Mouse (Mus musculus) heart, adult 8-10 months (tissue): ENCODE results near the gene Tbc1d15. TPM values are rescaled to one million over a fixed set of nuclear protein-coding genes. Genes with fewer than 3 reads are reported as not detected.

Source experiments
- DNase-seq: peaks from one replicate; pipeline ENCODE4 v3.0.0; 2022; ENCODE audit warnings: low spot score
- total RNA-seq, 4 experiments: library from RNA; stranded (reverse); gene quantifications; 2 replicates each; pipeline ENCODE4 v1.2.4; 2022

Gene Tbc1d15
- 10 to 100 TPM; 40.3 to 59.3 (median 47.3) TPM for total RNA-seq

DNA sequence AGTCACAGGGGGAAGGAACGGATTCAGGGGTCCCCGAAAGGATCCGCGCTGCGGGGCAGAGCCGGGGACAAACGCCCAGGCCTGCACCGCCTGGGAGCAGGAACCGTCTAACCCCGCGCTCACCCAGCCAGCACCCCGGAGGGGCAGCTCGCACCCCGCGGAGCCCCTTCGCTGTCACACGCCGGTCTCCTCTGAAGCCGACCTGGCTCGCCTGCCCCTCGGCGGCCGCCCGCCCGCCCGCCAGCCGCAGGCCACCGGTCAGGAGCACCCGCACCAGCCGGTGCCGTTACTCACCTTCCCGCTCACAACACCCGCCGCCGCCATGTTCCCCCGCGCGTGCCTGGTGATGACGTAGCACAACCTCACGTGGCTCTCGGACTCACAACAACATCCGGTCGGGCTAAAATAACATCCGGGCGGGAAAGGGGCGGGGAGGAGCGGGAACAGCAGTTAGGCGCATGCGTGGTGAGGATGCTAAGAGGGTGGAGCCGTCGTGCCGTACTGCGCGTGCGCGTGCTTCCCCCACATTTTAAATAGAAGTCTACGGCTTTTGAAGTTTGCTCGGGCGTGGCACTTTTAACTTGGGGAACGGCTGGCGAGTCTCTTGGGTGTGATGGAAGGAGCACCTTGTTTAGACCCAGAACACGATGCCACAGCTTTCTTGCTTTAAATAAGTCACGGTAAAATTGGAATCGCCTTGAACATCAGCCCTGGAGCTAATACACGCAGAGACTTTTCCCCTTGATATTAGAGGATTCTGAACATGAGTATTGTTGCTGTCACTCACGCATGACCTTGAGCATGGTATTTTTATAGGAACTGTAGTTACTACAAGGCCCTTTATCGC, at the start of gene Tbc1d15:
Tbc1d15 (minus strand) TSS at position 380 of the 847 bp plus-strand sequence.
- peak; percentile 97 for DNase-seq

DNA sequence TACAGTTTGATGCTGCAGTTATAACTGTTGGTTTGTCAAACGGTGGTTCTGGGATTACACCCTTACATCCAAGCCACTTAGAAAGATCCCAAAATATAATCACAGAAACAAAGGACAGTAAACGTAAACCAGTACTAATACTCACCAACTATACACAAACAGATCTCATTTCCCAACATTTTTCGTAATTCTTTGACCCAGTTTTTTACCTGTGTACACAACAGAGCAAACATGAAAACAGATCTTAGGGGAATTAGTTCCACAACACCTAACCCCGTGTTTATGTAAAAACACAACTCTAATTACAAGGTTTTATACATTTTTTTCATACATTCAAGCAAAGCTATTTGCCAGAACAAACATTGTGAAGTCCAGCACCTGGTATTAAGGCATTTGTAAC, 47.4 kb upstream of the Tbc1d15 start:
- no peak for DNase-seq

DNA sequence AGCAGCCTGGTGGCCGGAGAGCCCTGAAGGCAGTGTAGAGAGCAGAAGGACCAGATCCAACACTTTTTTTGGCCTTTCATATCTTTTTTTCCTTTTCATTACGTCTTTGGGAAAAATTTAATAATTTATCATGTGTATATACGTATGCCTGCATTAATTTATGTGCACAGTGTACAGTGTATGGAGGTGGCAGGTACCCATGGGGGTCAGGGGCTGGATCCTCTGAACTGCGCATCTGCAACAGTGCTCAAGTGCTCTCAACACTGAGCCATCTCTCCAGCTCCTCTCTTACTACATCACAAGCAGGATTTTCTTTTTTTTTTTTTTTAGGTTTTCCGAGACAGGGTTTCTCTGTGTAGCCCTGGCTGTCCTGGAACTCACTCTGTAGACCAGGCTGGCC, 46.3 kb upstream of the Tbc1d15 start:
- no peak for DNase-seq

DNA sequence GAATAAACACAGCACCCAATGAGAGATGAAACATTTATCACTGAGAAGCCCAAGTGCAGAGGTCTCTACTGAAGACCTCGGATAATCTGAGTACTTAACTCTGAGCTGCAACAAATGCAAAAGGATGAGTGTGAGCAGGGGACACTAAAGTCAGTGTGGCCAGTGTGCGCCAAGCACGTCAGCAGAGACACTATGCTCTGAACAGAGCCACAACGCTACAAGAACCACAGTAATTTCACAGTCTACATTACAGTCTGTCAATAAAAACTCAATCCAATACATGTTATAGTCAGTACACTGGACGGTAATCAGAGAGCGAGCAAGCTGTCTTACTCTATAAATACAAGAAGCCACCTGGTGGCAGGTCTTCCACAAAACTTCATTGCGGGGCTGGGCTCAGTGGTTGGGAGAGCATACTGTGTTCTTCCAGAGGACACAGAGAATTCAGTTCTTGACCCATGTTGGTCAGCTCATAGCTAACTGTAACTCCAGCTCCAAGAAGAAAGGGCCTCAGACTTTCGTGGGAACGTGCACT, 45.2 kb upstream of the Tbc1d15 start:
- DNase-seq: no peak

DNA sequence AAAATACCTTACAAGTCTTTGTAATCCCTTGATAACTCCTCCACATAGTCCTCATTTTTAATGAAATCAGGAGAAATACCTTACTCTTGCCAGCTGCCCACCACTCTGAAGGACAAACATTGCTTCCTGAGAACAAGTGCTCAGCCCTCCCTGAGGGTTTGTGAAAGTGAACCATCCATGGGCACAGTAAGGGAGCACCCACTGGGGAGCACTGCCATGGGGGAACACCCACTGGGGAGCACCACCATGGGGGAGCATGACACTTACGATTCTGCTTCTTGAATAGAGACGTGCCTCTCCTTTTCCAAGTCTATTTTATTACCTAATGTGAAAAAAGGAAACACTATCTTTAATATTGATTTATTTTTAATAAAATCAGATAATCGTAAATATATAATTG, 43.9 kb upstream of the Tbc1d15 start:
- DNase-seq: no peak

DNA sequence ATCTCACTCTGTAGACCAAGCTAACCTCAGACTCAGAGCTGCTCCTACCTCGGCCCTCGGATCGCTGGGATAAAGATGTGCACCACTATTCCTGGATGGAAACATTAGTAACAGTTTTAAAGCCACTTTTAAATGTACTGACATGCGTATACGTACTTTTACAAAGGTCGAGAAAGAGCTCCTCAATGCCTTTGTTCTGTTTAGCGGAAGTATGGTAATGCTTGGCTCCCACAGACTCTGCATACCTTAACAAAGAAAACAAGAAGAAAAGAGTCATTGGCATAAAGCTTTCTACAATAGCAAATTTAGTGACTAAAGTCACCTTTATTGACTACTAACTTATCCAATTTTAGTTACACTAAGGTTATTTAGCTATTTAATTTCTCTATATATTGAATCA, 43.4 kb upstream of the Tbc1d15 start:
- DNase-seq: no peak

DNA sequence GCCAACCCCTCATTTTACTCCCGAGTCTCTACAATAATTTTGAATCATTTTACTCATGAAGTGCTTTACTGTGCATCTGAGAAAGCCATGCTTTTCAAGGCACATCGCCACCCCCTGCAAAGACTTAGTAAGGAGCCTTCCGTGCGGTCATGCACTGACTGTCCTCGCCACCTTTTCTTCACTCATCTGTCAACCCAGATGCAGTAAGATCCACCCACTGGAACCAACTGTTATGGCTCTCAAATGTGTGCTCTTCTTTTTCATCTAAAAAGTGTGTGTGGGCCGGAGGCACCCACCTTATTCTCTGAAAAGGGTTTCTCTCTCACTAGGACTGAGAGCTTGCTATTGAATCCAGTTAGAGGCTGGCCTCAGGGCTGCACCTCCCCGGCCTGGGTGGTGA, 42.7 kb upstream of the Tbc1d15 start:
- DNase-seq: no peak

DNA sequence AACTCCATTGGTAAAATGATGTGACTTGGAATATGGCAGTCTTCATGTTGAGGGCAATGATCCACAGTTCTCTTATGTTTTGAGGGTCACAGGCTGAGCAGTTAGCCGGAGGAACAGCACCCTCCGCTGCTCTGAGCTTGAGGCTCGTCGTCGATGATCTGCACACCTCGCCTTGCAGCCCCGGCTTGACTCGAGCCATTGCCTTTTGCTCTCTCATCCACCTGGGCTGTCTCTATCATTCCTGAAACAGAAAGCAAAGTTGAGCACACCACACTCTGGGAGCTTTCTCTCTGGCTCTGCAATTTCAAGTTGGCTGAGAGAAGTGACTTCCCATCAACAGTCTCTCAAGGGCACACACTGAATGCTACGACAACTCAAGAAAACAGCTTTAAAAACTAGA, 39.4 kb upstream of the Tbc1d15 start:
- no peak for DNase-seq

DNA sequence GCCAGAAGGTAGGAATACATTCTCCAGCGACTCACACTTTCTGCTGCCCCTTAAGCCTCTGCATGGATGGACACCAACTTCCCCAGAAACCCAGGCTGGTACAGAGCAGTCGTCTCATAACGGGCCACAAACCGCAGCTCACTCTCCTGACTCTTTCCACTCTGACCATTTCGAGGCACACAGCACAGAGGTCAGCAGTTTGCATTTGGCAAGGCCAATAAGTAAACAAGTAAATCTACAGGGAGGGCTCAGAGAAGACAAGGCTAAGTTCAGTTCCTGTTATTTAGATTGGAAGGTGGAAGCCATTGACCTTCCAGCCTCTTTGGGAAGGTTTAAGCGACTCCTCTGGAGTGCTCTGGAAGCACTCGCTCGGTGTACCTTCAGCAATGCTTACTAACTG, 37.6 kb upstream of the Tbc1d15 start:
- DNase-seq: no peak

DNA sequence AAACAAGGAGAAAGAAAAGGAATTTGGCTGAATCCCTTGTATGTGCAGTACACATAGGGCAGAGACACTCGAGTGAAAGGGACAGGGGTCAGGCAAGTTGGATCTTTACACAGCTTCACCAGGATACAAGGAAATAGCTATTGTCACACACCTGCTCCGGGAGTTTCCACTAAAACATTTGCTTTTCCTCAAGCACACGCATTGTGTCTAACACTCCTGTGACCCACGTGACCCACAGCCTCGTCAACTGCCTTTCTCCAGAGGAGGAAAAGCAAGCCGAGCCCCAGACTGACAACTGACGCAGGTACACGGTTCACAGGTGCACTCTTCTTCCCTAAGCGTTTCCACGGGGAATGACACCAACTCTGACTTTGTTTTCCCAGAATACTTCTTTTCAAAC, 32.9 kb upstream of the Tbc1d15 start:
- DNase-seq: no peak

DNA sequence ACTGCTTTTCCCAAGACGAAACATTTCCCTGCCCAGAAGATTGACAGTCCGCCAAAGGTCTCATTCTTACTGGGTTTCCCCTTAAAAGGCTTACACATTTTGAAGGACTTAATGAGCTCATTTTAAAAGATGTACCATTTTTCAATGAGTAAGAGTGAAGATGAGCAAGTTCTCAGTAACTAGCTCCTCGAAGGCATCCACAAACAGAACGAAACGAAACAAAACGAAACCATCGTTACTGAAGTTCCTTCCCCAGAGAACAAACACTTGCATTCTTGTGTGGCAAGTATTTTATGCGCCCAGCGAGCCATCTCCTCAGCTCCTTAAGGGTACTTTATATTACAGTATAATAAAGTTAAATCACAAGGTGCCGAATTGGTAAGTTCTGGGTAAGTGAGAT, 30.1 kb upstream of the Tbc1d15 start:
- no peak for DNase-seq

DNA sequence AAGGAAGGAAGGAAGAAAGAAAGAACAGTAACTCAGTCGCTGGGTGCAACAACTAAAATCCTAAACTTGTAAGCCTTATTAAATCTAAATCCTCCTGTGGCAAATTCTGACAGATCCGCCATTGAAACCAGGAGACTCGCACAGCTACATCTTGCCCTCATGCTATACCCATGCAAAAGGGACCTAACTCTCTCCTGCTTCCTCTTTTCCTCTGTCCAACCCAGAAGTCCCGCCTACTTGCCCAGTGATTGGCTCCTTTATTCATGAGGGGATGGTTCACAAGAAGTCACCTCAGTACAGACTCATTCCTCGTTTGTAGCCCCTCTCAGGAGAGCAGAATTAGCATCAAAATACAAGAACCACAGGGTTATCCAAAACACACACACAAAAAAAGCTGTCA, 20.4 kb upstream of the Tbc1d15 start:
- no peak for DNase-seq

DNA sequence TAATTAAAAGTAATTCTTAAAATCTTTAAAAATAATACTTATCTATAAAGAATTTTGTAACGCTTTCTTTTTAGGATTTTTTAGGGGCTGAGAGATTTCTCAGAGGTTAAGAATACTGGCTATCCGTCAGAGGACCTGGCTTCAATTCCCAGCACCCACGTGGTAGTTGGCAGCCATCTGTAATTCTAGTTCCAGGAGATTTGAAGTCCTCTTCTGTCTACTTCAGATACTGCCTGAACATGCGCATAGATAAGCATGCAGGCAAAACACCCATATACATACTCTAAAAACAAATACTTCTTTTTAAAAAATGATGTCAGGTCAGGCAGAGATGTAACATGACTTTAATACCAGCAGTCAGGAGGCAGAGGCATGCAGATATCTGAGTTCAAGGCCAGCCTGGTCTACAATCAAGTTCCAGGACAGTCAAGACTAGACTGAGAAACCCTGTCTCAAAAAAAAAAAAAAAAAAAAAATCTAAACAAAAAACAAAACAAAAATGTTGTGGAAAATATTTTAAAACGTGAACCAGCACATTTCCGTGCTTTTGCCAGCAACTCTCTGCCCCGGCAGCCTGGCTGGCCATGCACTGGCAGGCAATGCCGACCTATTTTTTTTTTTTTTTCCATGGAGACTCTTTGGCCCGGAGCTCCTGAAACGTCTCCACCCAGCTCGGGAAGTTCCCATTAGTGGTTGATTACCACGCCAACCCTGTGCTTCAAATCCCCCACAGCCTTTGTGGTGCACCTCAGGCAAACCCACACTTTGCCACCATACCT, 19.5 kb upstream of the Tbc1d15 start:
- no peak for DNase-seq

DNA sequence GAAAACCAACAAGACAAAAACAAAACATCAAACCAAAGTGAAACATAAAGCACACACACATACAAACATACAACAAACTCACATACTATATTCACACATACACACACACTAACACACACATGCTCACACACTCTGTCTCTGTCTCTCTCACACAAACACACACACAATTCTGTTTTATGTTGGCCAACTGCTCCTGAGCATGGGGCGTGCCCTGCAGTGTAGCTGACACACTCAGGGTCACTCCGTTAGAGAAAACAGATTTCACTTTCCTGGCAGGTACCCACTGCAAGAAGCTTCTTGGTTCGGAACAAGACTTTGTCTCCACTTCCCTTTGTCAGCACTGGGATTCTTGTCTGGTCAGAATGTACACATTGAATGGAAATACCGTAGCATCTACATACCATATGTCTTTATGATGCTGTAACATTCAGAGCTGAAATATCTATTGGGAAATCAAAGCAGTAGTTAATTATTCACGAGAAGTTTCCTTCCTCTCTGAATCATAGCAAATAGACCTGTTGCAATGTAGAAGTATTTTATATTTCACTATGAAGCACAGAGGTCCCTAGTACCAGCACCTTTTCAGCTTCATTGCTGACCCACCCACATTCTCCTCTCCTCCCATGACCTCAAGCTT, 11.8 kb upstream of the Tbc1d15 start:
- DNase-seq: no peak

DNA sequence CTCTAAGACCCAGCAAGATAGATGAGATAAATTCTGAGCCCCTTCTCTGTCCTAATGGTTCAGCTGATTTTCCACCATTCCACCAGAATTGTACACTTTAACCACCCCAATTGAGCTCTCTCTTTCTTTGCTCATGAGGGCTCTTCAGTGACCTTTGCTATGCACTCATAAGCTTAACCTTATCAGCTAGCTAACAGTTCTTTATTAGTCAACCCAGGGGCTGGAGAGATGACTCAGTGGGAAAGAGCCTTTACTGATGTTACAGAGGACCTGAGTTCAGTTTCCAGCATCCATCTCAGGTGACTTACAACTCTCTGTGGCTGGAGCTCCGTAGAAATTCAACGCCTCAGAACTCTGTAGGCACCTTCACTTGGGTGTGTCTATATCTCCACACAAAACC, 11.0 kb upstream of the Tbc1d15 start:
- DNase-seq: no peak

DNA sequence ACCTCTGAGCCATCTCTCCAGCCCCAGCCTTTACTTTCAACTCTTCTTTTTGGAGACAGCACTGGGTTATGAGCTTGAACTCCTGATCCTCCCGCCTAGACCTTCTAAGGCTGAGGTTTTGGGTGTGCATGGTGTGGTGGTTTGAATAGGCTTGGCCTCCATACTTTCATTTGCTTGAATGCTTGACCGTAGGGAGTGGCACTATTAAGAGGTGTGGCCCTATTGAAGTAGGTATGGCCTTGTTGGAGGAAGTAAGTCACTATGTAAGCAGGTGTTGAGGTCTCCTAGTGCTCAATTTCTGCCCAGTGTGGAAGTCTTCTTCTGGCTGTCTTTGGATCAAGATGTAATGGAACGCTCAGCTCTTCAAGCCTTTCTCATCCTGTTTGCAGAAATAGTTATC, 10.2 kb upstream of the Tbc1d15 start:
- no peak for DNase-seq

DNA sequence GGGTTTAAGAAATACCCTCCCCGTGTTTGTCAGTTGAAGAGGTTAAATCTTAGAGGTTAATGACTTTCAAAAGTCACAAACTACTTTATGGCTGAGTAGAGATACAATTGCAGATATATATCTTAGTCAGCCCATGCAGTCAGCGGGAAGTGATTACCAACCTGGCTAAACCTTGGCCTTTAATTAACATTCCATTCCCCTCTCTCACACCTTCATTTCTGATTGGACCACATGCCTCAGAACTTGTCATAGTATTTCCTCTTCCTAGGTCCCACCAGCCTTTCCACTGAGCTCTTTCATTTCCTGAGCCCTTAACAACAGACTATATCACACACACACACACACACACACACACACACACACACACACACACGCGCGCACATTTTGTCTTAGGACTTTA, 4.9 kb upstream of the Tbc1d15 start:
- DNase-seq: no peak

DNA sequence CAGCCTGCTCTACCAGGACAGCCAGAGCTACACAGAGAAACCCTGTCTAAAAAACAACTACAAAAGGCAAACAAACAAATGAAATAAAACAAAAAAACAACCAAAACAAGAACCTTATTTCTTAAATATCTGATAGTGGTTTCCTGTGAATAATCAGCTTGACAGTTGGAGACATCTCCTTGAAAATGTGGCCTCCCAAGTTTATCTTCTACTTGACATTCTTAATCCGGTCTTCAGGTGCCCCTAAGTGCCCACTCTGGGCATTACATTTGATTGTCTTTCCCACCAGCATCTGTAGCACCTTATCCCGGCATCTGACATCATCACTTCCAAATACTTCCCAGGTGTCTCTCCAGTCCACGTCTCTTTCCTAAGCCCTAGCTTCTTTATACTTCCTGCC, 2.3 kb upstream of the Tbc1d15 start:
- no peak for DNase-seq

DNA sequence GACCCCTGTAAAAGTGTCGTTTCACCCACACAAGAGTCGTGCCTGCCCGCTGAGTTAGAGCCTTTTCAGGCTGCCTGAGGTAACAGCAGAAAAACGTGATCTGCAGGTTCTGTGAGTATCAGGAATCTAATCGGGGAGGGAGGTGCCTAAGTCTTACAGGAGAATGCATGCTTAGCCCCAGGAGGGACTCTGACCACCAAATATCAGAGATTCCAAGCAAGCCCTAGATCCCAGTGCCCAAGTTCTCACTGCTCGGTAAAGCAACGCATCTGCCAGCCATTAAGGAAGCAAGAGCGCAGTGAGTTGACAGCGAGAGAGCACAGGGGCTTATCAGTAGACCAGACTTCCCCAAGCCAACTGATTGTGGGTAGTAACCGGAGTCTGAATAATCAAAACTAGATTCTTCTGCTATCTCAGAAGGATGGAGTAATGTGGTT, 1.1 kb upstream of the Tbc1d15 start:
- peak; percentile 24 for DNase-seq

DNA sequence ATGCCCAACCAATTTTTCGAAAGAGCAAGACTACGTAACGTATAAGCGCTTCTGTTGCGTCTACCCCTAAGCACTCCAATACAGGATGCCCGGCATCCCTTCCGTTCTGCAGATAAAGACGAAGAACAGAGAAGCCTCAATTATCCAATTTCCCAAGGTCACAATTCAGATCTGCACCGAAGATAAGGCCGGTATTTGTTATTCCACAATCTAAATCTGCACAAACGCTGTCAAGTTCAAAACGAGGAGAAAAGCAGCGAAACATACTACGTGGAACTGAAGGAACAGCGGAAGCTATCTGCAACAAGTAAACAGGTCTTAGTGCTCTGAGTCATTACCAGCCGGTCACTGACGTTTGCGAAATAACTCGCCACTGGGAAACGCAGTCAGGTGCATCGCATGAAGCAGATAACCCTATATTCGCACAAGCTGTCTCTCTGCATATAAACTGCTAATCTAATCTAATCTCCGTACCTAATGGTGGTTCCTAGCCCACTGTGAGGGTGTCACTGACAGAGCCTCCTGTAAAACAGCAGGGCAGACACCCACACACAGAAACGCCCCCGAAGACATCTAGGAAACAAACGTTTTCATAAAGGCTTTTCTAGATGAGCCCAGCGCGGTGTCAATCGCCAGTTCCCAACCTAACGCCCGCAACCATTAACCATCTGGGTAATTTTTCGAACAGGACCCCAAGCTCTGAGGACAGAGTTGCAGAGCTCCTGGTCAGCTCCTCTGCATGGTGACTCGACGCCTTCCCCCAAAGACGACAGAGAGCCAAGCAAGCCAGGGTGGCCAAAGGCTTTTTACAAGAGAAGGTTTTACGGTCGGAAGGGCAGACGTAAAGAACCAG, 806 bp downstream of the Tbc1d15 start:
- no peak for DNase-seq

DNA sequence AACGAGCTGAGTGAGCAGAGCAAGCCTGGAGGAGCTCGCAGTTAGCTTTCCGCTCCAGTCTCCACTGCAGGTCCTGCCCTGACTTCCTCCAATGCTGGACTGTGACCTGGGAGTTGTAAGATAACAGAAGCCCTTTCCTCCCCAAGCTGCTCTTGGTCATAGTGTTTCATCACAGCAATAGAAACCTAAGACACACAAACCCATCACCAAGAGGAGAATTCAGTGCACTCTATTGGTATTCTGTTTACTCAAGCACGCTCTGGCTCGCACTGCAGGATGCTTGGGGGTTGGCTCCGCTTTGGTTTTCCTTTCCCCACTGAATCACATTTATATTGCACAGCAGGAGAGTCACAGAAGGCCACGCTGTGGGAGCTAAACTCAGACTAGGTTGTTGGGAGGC, 3.2 kb downstream of the Tbc1d15 start:
- no peak for DNase-seq
